Mouse (Mus musculus): ENCODE results near the gene Aacs.

DNA sequence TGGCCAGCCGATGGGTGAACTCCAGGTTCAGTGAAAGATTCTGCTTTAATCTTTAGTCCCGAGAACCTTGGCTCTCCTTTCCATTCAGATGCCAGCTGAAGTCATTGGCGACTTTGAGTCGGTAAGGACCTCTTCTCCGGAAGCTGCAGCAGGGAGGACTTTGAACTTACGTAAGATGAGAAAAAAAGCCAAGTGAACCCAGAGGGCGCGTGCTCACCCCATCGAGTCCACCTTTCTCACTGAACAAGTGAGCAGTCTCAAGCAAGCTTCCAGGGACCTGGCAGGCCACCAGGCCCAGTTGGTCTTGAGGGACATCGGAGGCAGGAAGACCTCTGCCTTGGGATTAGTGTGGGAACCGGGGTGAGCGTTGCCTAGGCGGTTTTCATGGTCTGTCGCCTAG, 8.4 kb upstream of the Aacs start:
- TF ChIP-seq CTCF (IDR thresholded peaks at IDR 0.05; ENCODE audit: low read depth) (no peak), EP300 (IDR thresholded peaks at IDR 0.05; ENCODE audit: low read depth) (no peak)

All from heart, postnatal 0 days (tissue).